Mouse (Mus musculus): Measurements from ENCODE around the gene Cep350. TPM values are rescaled to one million over a fixed set of nuclear protein-coding genes. Genes with fewer than 3 reads are reported as not detected.
A peak's percentile ranks its signal among the peaks of the same experiment; 100 is the strongest.
"Not testable (repeated sequence)": the region's sequence is repeated elsewhere in the genome, so short reads cannot be mapped to it uniquely, and the experiment has no call there.

Gene Cep350
- polyA plus RNA-seq, 1 experiment from 2014 or later: 9.0 TPM

DNA sequence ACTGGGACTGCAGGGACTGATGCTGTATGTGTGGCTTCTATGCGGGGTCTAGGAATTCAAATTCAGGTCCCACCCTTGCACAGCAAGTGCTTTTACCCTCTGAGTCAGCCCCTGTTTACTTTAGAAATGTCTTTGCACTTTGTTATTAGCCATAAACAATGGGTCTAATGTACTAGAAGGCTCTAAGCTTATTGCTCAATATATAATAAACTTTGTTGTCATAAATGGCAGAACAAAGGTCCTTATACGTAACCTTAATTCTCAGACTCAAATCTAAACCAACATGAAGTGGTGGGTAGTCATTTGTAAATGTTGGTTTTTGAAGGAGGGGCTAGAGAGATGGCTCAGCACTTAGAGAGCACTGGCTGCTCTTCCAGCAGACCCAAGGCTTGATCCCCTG, 35.6 kb downstream of the Cep350 start:
- H3K36me3 ChIP-seq (ENCODE audit: control insufficient read depth, insufficient read depth, low read length): peaks cover 10% of the 10 kb centered on the region
- H3K9ac ChIP-seq (ENCODE audit: low read length): no peak overlapping the region
- no peak overlapping the region for H3K27ac ChIP-seq (replicated peaks)
- no peak overlapping the region for H3K4me2 ChIP-seq (replicated peaks; ENCODE audit: low read depth)
- WGBS: 85% methylated on average over 2 of the region's 2 CpGs
- no peaks in the 10 kb centered on the region for H3K27me3 ChIP-seq (ENCODE audit: control insufficient read depth, insufficient read depth, low read length)
- H3K9me3 ChIP-seq (ENCODE audit: control insufficient read depth, low read length): no peaks in the 10 kb centered on the region
- no peak for DNase-seq (ENCODE audit: low spot score)
- H3K4me3 ChIP-seq (ENCODE audit: low read depth, low read length): no peak overlapping the region
- TF ChIP-seq CTCF (IDR thresholded peaks at IDR 0.05; ENCODE audit: low read depth) (no peak), EP300 (optimal IDR thresholded peaks at IDR 0.05) (no peak)
- no peak for ATAC-seq (ENCODE audit: low FRiP score, low TSS enrichment)
- H3K4me1 ChIP-seq (replicated peaks; ENCODE audit: control insufficient read depth, insufficient read depth): no peaks in the 10 kb centered on the region

DNA sequence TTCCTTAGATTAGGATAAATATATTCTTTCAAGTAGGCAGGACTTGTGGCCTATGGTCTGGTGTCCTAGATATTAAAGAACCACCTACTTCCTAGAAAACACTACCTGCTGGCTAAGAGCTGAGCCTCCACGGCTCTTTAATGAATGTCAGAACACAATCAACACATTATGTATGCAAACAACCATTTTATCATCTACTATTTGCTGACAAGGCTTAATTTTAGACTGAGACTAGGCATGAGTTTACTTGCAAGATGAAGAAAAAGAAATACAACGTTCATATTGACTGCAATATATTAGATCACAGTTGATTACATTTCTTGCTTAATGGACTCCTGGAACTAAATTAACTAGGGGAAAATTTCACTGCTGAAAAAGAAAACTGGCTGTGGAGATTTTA, 38.4 kb downstream of the Cep350 start:
- H3K4me2 ChIP-seq (replicated peaks; ENCODE audit: low read depth): no peak overlapping the region
- DNase-seq (ENCODE audit: low spot score) (no peak), ATAC-seq (ENCODE audit: low FRiP score, low TSS enrichment) (no peak)
- no peak for TF ChIP-seq CTCF (IDR thresholded peaks at IDR 0.05; ENCODE audit: low read depth)
- TF ChIP-seq EP300 (optimal IDR thresholded peaks at IDR 0.05): no peak
- H3K36me3 ChIP-seq (ENCODE audit: control insufficient read depth, insufficient read depth, low read length): peaks cover 14% of the 10 kb centered on the region
- no peak overlapping the region for H3K4me3 ChIP-seq (ENCODE audit: low read depth, low read length)
- WGBS: 72% methylated on average over 2 of the region's 2 CpGs
- no peaks in the 10 kb centered on the region for H3K27me3 ChIP-seq (ENCODE audit: control insufficient read depth, insufficient read depth, low read length)
- H3K27ac ChIP-seq (replicated peaks): no peak overlapping the region
- H3K9ac ChIP-seq (ENCODE audit: low read length): no peak overlapping the region
- H3K9me3 ChIP-seq (ENCODE audit: control insufficient read depth, low read length): no peaks in the 10 kb centered on the region
- no peaks in the 10 kb centered on the region for H3K4me1 ChIP-seq (replicated peaks; ENCODE audit: control insufficient read depth, insufficient read depth)

GRCm38 (mm10) chr1:155903561-155903960, 69.5 kb downstream of the Cep350 start:
- no peak overlapping the region for H3K4me2 ChIP-seq (replicated peaks; ENCODE audit: low read depth)
- no peak overlapping the region for H3K4me3 ChIP-seq (ENCODE audit: low read depth, low read length)
- TF ChIP-seq EP300 (optimal IDR thresholded peaks at IDR 0.05) (no peak), CTCF (IDR thresholded peaks at IDR 0.05; ENCODE audit: low read depth) (no peak)
- 88% methylated on average over 3 of the region's 3 CpGs for WGBS
- H3K27ac ChIP-seq (replicated peaks): no peak overlapping the region
- no peaks in the 10 kb centered on the region for H3K9me3 ChIP-seq (ENCODE audit: control insufficient read depth, low read length)
- peaks cover 28% of the 10 kb centered on the region for H3K36me3 ChIP-seq (ENCODE audit: control insufficient read depth, insufficient read depth, low read length)
- peak; percentile 38; the same call in 1 of the 2 replicates for ATAC-seq (ENCODE audit: low FRiP score, low TSS enrichment)
- no peaks in the 10 kb centered on the region for H3K4me1 ChIP-seq (replicated peaks; ENCODE audit: control insufficient read depth, insufficient read depth)
- H3K27me3 ChIP-seq (ENCODE audit: control insufficient read depth, insufficient read depth, low read length): no peaks in the 10 kb centered on the region
- H3K9ac ChIP-seq (ENCODE audit: low read length): no peak overlapping the region
- DNase-seq (ENCODE audit: low spot score): no peak

- no peak for ATAC-seq (ENCODE audit: low FRiP score, low TSS enrichment)
Observed at GRCm38 (mm10) chr1:155901348-155901747, 71.7 kb downstream of the Cep350 start.

DNA sequence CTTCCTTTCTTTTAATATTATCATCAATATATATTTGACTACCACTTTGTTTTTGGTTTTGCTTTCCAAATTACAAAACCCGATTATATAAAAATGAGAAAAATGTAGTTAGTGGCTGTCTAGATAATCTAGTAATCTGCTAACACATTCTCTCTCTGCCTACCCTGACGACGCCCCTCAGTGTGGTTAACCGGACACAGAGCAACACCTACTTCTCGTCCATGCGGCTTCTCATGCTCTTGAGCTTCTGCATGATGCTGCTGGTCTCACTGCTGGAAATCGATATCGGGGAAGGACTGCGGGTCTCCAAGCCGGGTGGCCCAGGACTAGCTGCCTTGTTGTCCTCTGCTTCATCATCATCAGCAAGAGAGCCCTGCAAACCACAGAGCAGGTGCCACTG, 78.7 kb downstream of the Cep350 start:
- H3K27ac ChIP-seq (replicated peaks): no peak overlapping the region
- ATAC-seq (ENCODE audit: low FRiP score, low TSS enrichment) (no peak), DNase-seq (ENCODE audit: low spot score) (no peak)
- H3K9me3 ChIP-seq (ENCODE audit: control insufficient read depth, low read length): no peaks in the 10 kb centered on the region
- no peak overlapping the region for H3K4me2 ChIP-seq (replicated peaks; ENCODE audit: low read depth)
- H3K4me3 ChIP-seq (ENCODE audit: low read depth, low read length): no peak overlapping the region
- no peaks in the 10 kb centered on the region for H3K4me1 ChIP-seq (replicated peaks; ENCODE audit: control insufficient read depth, insufficient read depth)
- TF ChIP-seq CTCF (IDR thresholded peaks at IDR 0.05; ENCODE audit: low read depth) (no peak), EP300 (optimal IDR thresholded peaks at IDR 0.05) (no peak)
- no peaks in the 10 kb centered on the region for H3K27me3 ChIP-seq (ENCODE audit: control insufficient read depth, insufficient read depth, low read length)
- peaks cover 28% of the 10 kb centered on the region for H3K36me3 ChIP-seq (ENCODE audit: control insufficient read depth, insufficient read depth, low read length)
- no peak overlapping the region for H3K9ac ChIP-seq (ENCODE audit: low read length)
- 93% methylated on average over 10 of the region's 10 CpGs for WGBS

More at GRCm38 (mm10) chr1:155901348-155901747, 71.7 kb downstream of the Cep350 start:
- no peaks in the 10 kb centered on the region for H3K27me3 ChIP-seq (ENCODE audit: control insufficient read depth, insufficient read depth, low read length)
- no peak overlapping the region for H3K4me2 ChIP-seq (replicated peaks; ENCODE audit: low read depth)
- 90% methylated on average over 8 of the region's 8 CpGs for WGBS
- peaks cover 26% of the 10 kb centered on the region for H3K36me3 ChIP-seq (ENCODE audit: control insufficient read depth, insufficient read depth, low read length)
- DNase-seq (ENCODE audit: low spot score): no peak
- H3K4me1 ChIP-seq (replicated peaks; ENCODE audit: control insufficient read depth, insufficient read depth): no peaks in the 10 kb centered on the region
- no peaks in the 10 kb centered on the region for H3K9me3 ChIP-seq (ENCODE audit: control insufficient read depth, low read length)
- H3K27ac ChIP-seq (replicated peaks): no peak overlapping the region
- no peak overlapping the region for H3K9ac ChIP-seq (ENCODE audit: low read length)
- H3K4me3 ChIP-seq (ENCODE audit: low read depth, low read length): no peak overlapping the region
- TF ChIP-seq EP300 (optimal IDR thresholded peaks at IDR 0.05) (no peak), CTCF (IDR thresholded peaks at IDR 0.05; ENCODE audit: low read depth) (no peak)

DNA sequence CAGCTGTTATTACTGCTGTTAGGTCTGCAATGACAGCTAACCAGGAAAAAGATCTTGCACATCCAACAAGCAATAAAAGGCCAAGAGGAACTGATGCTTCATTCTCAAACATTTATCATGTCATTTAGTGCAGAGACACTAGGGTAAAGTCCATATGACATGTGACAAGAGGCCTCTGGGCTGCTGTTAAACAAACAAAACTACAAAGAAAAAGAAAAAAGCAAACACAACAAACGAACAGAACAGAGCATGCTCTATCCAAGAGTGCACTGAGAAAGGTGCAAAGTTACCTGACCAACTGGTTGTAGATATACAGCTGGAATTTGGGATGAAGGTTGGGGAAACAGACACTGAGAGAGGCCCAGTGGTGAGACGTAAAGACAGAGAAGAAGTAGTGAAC, 86.2 kb downstream of the Cep350 start:
- Histone ChIP-seq H3K4me1 (replicated peaks; ENCODE audit: control insufficient read depth, insufficient read depth) (no peaks in the 10 kb centered on the region), H3K4me2 (replicated peaks; ENCODE audit: low read depth) (no peak overlapping the region), H3K36me3 (ENCODE audit: control insufficient read depth, insufficient read depth, low read length) (peaks cover 20% of the 10 kb centered on the region), H3K27ac (replicated peaks) (no peak overlapping the region), H3K27me3 (ENCODE audit: control insufficient read depth, insufficient read depth, low read length) (no peaks in the 10 kb centered on the region), H3K9ac (ENCODE audit: low read length) (no peak overlapping the region), H3K9me3 (ENCODE audit: control insufficient read depth, low read length) (no peaks in the 10 kb centered on the region), H3K4me3 (ENCODE audit: low read depth, low read length) (no peak overlapping the region)
- DNase-seq (ENCODE audit: low spot score): no peak
- TF ChIP-seq CTCF (IDR thresholded peaks at IDR 0.05; ENCODE audit: low read depth) (no peak), EP300 (optimal IDR thresholded peaks at IDR 0.05) (no peak)
- WGBS: 67% methylated on average over 2 of the region's 2 CpGs
- no peak for ATAC-seq (ENCODE audit: low FRiP score, low TSS enrichment)

DNA sequence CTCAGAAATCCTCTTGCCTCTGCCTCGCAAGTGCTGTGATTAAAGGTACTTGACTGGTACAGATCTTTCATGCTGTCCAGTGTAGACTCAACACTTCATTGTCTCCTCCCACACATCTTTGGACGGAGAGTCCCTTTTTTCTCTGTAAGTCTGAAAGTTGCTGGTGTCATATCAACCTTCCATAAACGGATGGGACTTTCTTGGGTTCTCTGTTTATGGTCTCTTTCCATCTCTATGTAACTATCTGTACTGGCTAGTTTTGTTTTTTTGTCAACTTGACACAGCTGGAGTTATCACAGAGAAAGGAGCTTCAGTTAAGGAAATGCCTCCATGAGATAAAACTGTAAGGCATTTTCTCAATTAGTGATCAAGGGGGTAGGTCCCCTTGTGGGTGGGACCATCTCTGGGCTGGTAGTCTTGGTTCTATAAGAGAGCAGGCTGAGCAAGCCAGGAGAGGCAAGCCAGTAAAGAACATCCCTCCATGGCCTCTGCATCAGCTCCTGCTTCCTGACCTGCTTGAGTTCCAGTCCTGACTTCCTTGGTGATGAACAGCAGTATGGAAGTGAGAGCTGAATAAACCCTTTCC, 90.3 kb downstream of the Cep350 start:
- DNase-seq (ENCODE audit: low spot score); ATAC-seq (ENCODE audit: low FRiP score, low TSS enrichment); H3K27me3 ChIP-seq (ENCODE audit: control insufficient read depth, insufficient read depth, low read length); H3K9me3 ChIP-seq (ENCODE audit: control insufficient read depth, low read length); H3K4me2 ChIP-seq (replicated peaks; ENCODE audit: low read depth); H3K4me1 ChIP-seq (replicated peaks; ENCODE audit: control insufficient read depth, insufficient read depth); H3K9ac ChIP-seq (ENCODE audit: low read length); H3K4me3 ChIP-seq (ENCODE audit: low read depth, low read length); H3K27ac ChIP-seq (replicated peaks): not testable (repeated sequence)
- 91% methylated on average over 3 of the region's 3 CpGs for WGBS
- H3K36me3 ChIP-seq (ENCODE audit: control insufficient read depth, insufficient read depth, low read length): peaks cover 19% of the 10 kb centered on the region; the same call in 1 of the 2 replicates
